Mouse (Mus musculus) neural tube, embryonic 11.5 days (tissue): Measurements from ENCODE around the gene Tmcc3. TPM values are rescaled to one million over a fixed set of nuclear protein-coding genes. Genes with fewer than 3 reads are reported as not detected.
"Not testable (repeated sequence)": the region's sequence is repeated elsewhere in the genome, so short reads cannot be mapped to it uniquely, and the experiment has no call there.

ENCODE experiments used
- ATAC-seq: fragments of 200-750 bp; cut with Nextera tagmentation; 2 replicates; pipeline ENCODE4 v1.8.0; 2017; ENCODE audit warnings: moderate number of reproducible peaks, mild to moderate bottlenecking, moderate TSS enrichment, moderate library complexity; ENCODE audit not compliant: insufficient read depth, low FRiP score, low TSS enrichment
- DNase-seq: peaks from one replicate; pipeline ENCODE4 v3.0.0-alpha.2; 2015; ENCODE audit warnings: low spot score
- H3K27ac ChIP-seq: fragments of 300-500 bp; sonication (generic); 2 replicates; pipeline ENCODE4 v1.5.1; 2014; ENCODE audit warnings: low read depth, mild to moderate bottlenecking, low read length
- H3K27me3 ChIP-seq: fragments of 300-500 bp; sonication (generic); 2 replicates; pipeline ENCODE4 v1.6.1; 2014; ENCODE audit warnings: mild to moderate bottlenecking, low read length, mixed read lengths; ENCODE audit not compliant: control insufficient read depth, insufficient read depth
- H3K36me3 ChIP-seq: fragments of 300-500 bp; sonication (generic); 2 replicates; pipeline ENCODE4 v1.6.1; 2014; ENCODE audit warnings: mild to moderate bottlenecking, low read length, moderate library complexity, mixed read lengths; ENCODE audit not compliant: control insufficient read depth, insufficient read depth
- H3K4me1 ChIP-seq: fragments of 300-500 bp; sonication (generic); 2 replicates; pipeline ENCODE4 v1.6.1; 2014; ENCODE audit warnings: low read length, mixed read lengths; ENCODE audit not compliant: control insufficient read depth, insufficient read depth
- H3K4me2 ChIP-seq: fragments of 300-500 bp; sonication (generic); 2 replicates; pipeline ENCODE4 v1.6.1; 2014; ENCODE audit warnings: low read depth, mild to moderate bottlenecking, moderate library complexity
- H3K4me3 ChIP-seq: fragments of 300-500 bp; sonication (generic); 2 replicates; pipeline ENCODE4 v1.5.1; 2014; ENCODE audit warnings: low read depth, low read length
- H3K9ac ChIP-seq: fragments of 300-500 bp; sonication (generic); 2 replicates; pipeline ENCODE4 v1.6.1; 2014; ENCODE audit warnings: mild to moderate bottlenecking, low read length
- H3K9me3 ChIP-seq: fragments of 300-500 bp; sonication (generic); 2 replicates; pipeline ENCODE4 v1.6.1; 2016; ENCODE audit warnings: low read length; ENCODE audit not compliant: control insufficient read depth
- WGBS: fragments of 180-500 bp; shearing (Covaris S2); extraction: QIAGEN DNeasy Blood & Tissue Kit; methylation state at CpG from one replicate; pipeline ENCODE4 v1.1.7; 2014; 5-methylcytosine and 5-hydroxymethylcytosine counted together
- polyA plus RNA-seq: library from polyadenylated mRNA; unstranded; fragments of >200 nt; fragmentation: Nextera tagmentation; extraction: Ambion mirVana; gene quantifications from 2 replicates; pipeline ENCODE4 v1.2.1, GENCODE M21; 2014

Gene Tmcc3
- polyA plus RNA-seq, 1 experiment from 2014 or later = 6.1 TPM

- 87% methylated on average over 9 of the region's 9 CpGs for WGBS
- no peaks in the 10 kb centered on the region for H3K36me3 ChIP-seq
- DNase-seq = no peak
- no peak overlapping the region for H3K4me2 ChIP-seq
- no peaks in the 10 kb centered on the region for H3K4me1 ChIP-seq
- H3K9me3 ChIP-seq = no peaks in the 10 kb centered on the region
- H3K27me3 ChIP-seq = no peaks in the 10 kb centered on the region
- no peak overlapping the region for H3K9ac ChIP-seq
- H3K4me3 ChIP-seq = no peak overlapping the region
- no peak for ATAC-seq
- H3K27ac ChIP-seq = no peak overlapping the region
These were observed 284.0 kb downstream of the Tmcc3 start for GRCm38 (mm10) chr10:94595705-94596104.

DNA sequence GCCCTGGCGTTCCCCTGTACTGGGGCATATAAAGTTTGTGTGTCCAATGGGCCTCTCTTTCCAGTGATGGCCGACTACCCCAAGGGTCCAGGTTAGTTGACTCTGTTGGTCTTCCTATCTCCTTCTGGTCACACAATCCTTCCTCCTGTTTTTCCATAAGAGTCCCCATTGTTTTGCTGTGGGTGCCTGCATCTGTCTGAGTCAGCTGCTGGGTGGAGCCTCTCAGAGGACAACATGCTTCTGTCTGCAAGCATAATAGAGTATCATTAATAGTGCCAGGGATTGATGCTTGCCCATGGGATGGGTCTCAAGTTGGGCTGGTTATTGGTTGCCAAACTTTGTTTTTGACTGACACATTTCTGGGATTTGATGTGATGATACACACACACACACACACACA lies 288.1 kb downstream of the Tmcc3 start:
- not testable (repeated sequence) for H3K27ac ChIP-seq, H3K27me3 ChIP-seq, H3K36me3 ChIP-seq, H3K9me3 ChIP-seq, DNase-seq, H3K9ac ChIP-seq, H3K4me1 ChIP-seq, ATAC-seq, H3K4me2 ChIP-seq, H3K4me3 ChIP-seq
- 80% methylated on average over 1 of the region's 2 CpGs for WGBS

- no peaks in the 10 kb centered on the region for H3K9me3 ChIP-seq
- DNase-seq = no peak
- no peak overlapping the region for H3K4me2 ChIP-seq
- 91% methylated on average over 6 of the region's 6 CpGs for WGBS
- H3K4me1 ChIP-seq = no peaks in the 10 kb centered on the region
- no peaks in the 10 kb centered on the region for H3K27me3 ChIP-seq
- no peak for ATAC-seq
- H3K36me3 ChIP-seq = no peaks in the 10 kb centered on the region
- H3K4me3 ChIP-seq = no peak overlapping the region
- H3K27ac ChIP-seq = no peak overlapping the region
- H3K9ac ChIP-seq = no peak overlapping the region
These were observed 289.3 kb downstream of the Tmcc3 start for GRCm38 (mm10) chr10:94601034-94601433.

GRCm38 (mm10) chr10:94605491-94605890 lies 293.7 kb downstream of the Tmcc3 start:
- no peak overlapping the region for H3K9ac ChIP-seq
- WGBS = 90% methylated on average over 4 of the region's 4 CpGs
- no peaks in the 10 kb centered on the region for H3K4me1 ChIP-seq
- H3K27ac ChIP-seq = no peak overlapping the region
- no peak overlapping the region for H3K4me2 ChIP-seq
- DNase-seq (no peak), ATAC-seq (no peak)
- no peaks in the 10 kb centered on the region for H3K9me3 ChIP-seq
- H3K27me3 ChIP-seq = no peaks in the 10 kb centered on the region
- H3K36me3 ChIP-seq = no peaks in the 10 kb centered on the region
- no peak overlapping the region for H3K4me3 ChIP-seq

DNA sequence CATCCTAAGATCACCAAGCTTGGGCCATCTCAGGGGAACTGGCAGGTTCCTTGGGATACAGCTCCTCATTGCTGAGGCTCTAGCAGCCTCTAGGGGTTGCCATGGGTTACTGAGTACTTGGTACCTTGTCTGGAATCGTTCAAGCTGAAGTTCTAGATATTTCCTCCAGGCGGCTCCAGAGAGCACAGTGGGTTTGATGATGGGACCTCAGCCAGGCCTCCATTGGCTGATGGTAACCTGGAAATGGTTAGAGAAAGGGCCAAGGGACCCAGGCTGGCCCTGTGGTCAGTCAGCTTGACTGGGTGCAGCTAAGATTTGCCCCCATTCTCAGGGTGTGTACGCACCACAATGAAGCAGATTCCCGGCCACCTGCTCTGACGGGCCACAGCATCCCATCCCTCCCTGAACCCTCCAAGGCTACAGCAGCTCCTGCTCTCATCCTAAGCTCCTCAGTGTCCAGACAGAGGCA lies 297.6 kb downstream of the Tmcc3 start:
- Histone ChIP-seq H3K4me3 (no peak overlapping the region), H3K9me3 (no peaks in the 10 kb centered on the region), H3K27ac (no peak overlapping the region), H3K27me3 (no peaks in the 10 kb centered on the region), H3K4me2 (no peak overlapping the region), H3K4me1 (no peaks in the 10 kb centered on the region), H3K36me3 (no peaks in the 10 kb centered on the region), H3K9ac (no peak overlapping the region)
- DNase-seq (peak; percentile 70), ATAC-seq (peak; percentile 48; the same call in 1 of the 2 replicates)
- 60% methylated on average over 5 of the region's 5 CpGs for WGBS

- H3K27ac ChIP-seq = no peak overlapping the region
- H3K4me3 ChIP-seq = no peak overlapping the region
- DNase-seq = no peak
- no peak overlapping the region for H3K4me2 ChIP-seq
- no peak for ATAC-seq
- no peaks in the 10 kb centered on the region for H3K27me3 ChIP-seq
- no peak overlapping the region for H3K9ac ChIP-seq
- 81% methylated on average over 13 of the region's 13 CpGs for WGBS
- H3K4me1 ChIP-seq = no peaks in the 10 kb centered on the region
- no peaks in the 10 kb centered on the region for H3K9me3 ChIP-seq
- no peaks in the 10 kb centered on the region for H3K36me3 ChIP-seq
These were observed 299.6 kb downstream of the Tmcc3 start for GRCm38 (mm10) chr10:94611228-94611968.

DNA sequence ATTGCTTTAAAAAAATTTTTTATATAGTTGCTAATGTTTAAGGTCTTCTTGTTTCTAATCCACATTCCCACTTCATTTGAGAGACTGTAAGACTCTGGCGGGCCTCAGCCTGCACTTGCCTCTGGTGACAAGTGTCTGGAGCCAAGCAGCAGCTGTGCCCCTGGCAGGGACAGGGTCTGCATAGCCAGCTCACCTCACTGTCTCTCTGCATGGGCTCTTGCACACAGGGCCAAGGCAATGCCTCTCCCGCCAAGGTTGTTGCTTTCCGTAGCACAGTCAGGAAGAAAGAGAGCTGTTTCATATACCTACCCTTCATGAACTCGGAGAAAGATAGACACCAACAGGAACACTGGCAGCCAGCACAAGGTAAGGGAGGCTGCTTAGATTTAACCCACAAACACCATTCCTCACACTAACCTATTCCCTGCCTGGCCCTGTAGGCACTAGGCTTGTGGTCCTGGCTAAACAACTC lies 300.3 kb downstream of the Tmcc3 start:
- 91% methylated on average over 4 of the region's 4 CpGs for WGBS
- ATAC-seq = no peak
- H3K4me1 ChIP-seq = no peaks in the 10 kb centered on the region
- H3K9ac ChIP-seq = no peak overlapping the region
- H3K9me3 ChIP-seq = no peaks in the 10 kb centered on the region
- H3K4me3 ChIP-seq = no peak overlapping the region
- no peaks in the 10 kb centered on the region for H3K36me3 ChIP-seq
- H3K27ac ChIP-seq = no peak overlapping the region
- no peak overlapping the region for H3K4me2 ChIP-seq
- DNase-seq = no peak
- H3K27me3 ChIP-seq = no peaks in the 10 kb centered on the region

DNA sequence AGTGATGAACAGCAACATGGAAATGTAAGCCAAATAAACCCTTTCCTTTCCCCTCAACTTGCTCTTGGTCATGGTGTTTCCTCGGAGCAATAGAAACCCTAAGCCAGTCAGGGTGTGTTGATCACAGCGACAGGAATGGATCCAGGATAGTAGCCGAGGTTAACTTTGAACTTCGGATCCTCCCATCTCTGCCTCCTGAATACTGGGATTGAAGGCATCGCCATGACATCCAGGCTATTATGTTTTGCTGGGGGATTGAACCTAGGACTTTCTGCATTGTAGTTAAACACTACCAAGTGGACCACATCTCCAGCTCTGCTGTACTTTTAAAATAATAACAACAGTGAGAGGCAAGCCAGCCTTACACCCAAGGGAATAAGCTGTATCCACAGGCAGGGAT lies 307.8 kb downstream of the Tmcc3 start:
- Histone ChIP-seq H3K27me3 (0 out of 2 replicates have a peak, but pooled peaks cover 4% of the 10 kb centered on the region), H3K9ac (no peak overlapping the region), H3K27ac (no peak overlapping the region), H3K4me3 (no peak overlapping the region), H3K4me2 (no peak overlapping the region), H3K4me1 (peaks cover 16% of the 10 kb centered on the region), H3K36me3 (no peaks in the 10 kb centered on the region), H3K9me3 (no peaks in the 10 kb centered on the region)
- ATAC-seq (no peak), DNase-seq (no peak)
- 85% methylated on average over 5 of the region's 5 CpGs for WGBS

DNA sequence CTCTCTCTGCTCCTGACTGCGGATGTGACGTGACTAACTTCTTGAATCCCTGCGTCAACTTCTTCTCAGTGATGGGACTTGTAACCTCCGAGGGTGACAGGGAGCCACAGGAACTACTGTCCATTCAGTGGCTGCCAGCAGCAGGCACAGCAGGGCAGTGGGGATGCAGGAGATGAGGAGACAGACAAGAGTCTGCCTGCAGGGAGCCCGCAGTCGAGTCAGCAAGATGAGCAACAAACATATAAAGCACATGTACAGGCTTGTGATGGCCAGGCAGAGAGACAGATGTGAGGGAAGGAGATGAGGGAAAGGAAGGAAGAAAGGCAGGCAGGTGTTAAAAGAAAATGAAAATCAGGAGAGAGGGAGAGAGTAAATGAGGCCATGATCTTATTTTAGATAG lies 308.8 kb downstream of the Tmcc3 start:
- ATAC-seq (no peak), DNase-seq (no peak)
- Histone ChIP-seq H3K9ac (no peak overlapping the region), H3K4me3 (no peak overlapping the region), H3K36me3 (no peaks in the 10 kb centered on the region), H3K27me3 (0 out of 2 replicates have a peak, but pooled peaks cover 4% of the 10 kb centered on the region), H3K9me3 (no peaks in the 10 kb centered on the region), H3K4me1 (peaks cover 16% of the 10 kb centered on the region), H3K4me2 (no peak overlapping the region), H3K27ac (no peak overlapping the region)
- 62% methylated on average over 6 of the region's 6 CpGs for WGBS
